Comparison of ENCODE assay signal across 21 mouse cellular contexts in genomic region chr2:144769118-144769496, GRCm38 (mm10). TPM values are rescaled to one million over a fixed set of nuclear protein-coding genes. Genes with fewer than 3 reads are reported as not detected.
DNase-seq lines count a peak whose midpoint lies in the region; ATAC-seq lines count a peak whose summit lies in the region.
"Had no signal": no experiment of that assay in that cellular context is flagged by ENCODE, and none has a peak within 500 bp of the region (broad histone marks: within the 10 kb centered on the region; RNA-seq: fewer than 3 reads in every experiment).

No protein-coding gene starts in this region.

- H3K9me3 ChIP-seq in heart, embryonic 13.5 days = peaks cover 7% of the 10 kb centered on the region; the same call in 1 of the 2 replicates
- peaks cover 10% of the 10 kb centered on the region for H3K9me3 ChIP-seq in kidney, embryonic 16.5 days (ENCODE audit: low read length)
- H3K9me3 ChIP-seq in midbrain, embryonic 13.5 days = peaks cover 7% of the 10 kb centered on the region; the same call in 1 of the 2 replicates

- no peak overlapping the region for H3K4me2 ChIP-seq in heart, embryonic 13.5 days
- no peak overlapping the region for H3K4me2 ChIP-seq in kidney, embryonic 16.5 days (replicated peaks; ENCODE audit: low read depth, low read length)
- no peak overlapping the region for H3K4me2 ChIP-seq in midbrain, embryonic 13.5 days (replicated peaks)
- H3K4me2 ChIP-seq: liver, embryonic 11.5 days had no signal

- no peak overlapping the region for H3K9ac ChIP-seq in heart, embryonic 13.5 days
- no peak overlapping the region for H3K9ac ChIP-seq in kidney, embryonic 16.5 days (replicated peaks; ENCODE audit: low read length)
- no peak overlapping the region for H3K9ac ChIP-seq in midbrain, embryonic 13.5 days (replicated peaks)

- no peak for ATAC-seq in heart, embryonic 13.5 days (ENCODE audit: extremely low read depth, insufficient number of reproducible peaks, low FRiP score, low TSS enrichment)
- peak; percentile 43; the same call in 1 of the 2 replicates for ATAC-seq in kidney, embryonic 16.5 days (ENCODE audit: low FRiP score, low TSS enrichment)
- ATAC-seq in midbrain, embryonic 13.5 days = peak; percentile 19
- no peak for ATAC-seq in frontal cortex, adult (ENCODE audit: low TSS enrichment)

- no peak overlapping the region for H3K4me3 ChIP-seq in heart, embryonic 13.5 days
- no peak overlapping the region for H3K4me3 ChIP-seq in kidney, embryonic 16.5 days (ENCODE audit: low read length)
- no peak overlapping the region for H3K4me3 ChIP-seq in midbrain, embryonic 13.5 days (replicated peaks)
- H3K4me3 ChIP-seq: erythroblast, embryonic 14.5 days had no signal

- no peaks in the 10 kb centered on the region for H3K27me3 ChIP-seq in heart, embryonic 13.5 days (replicated peaks)
- H3K27me3 ChIP-seq in kidney, embryonic 16.5 days (ENCODE audit: insufficient read depth, low read length) = no peaks in the 10 kb centered on the region
- H3K27me3 ChIP-seq in midbrain, embryonic 13.5 days = no peaks in the 10 kb centered on the region

- 40% methylated on average over 2 of the region's 2 CpGs for WGBS in heart, embryonic 13.5 days
- WGBS in kidney, embryonic 16.5 days = 70% methylated on average over 2 of the region's 2 CpGs
- 70% methylated on average over 2 of the region's 2 CpGs for WGBS in midbrain, embryonic 13.5 days

- no peaks in the 10 kb centered on the region; the same call in 1 of the 2 replicates for H3K36me3 ChIP-seq in heart, embryonic 13.5 days
- 0 out of 2 replicates have a peak, but pooled peaks cover 4% of the 10 kb centered on the region for H3K36me3 ChIP-seq in kidney, embryonic 16.5 days (ENCODE audit: insufficient read depth, low read length)
- no peaks in the 10 kb centered on the region for H3K36me3 ChIP-seq in midbrain, embryonic 13.5 days

- peaks cover 16% of the 10 kb centered on the region for H3K4me1 ChIP-seq in heart, embryonic 13.5 days
- H3K4me1 ChIP-seq in kidney, embryonic 16.5 days (ENCODE audit: insufficient read depth, low read length) = 0 out of 2 replicates have a peak, but pooled peaks cover 3% of the 10 kb centered on the region
- peaks cover 8% of the 10 kb centered on the region for H3K4me1 ChIP-seq in midbrain, embryonic 13.5 days (replicated peaks)

- H3K27ac ChIP-seq in heart, embryonic 13.5 days (replicated peaks) = peak overlapping the region; percentile 29
- no peak overlapping the region for H3K27ac ChIP-seq in kidney, embryonic 16.5 days (ENCODE audit: low read length)
- peak overlapping the region; percentile 45; the same call in 1 of the 2 replicates for H3K27ac ChIP-seq in midbrain, embryonic 13.5 days
- H3K27ac ChIP-seq: macrophage had no signal

- no peak for DNase-seq in heart, postnatal 14 days
- DNase-seq in kidney, postnatal 4 days = no peak
- DNase-seq in adipocyte (ENCODE audit: low spot score) = peak; percentile 18
- DNase-seq in cerebellum, postnatal 36 days = no peak
- DNase-seq: adrenal gland, adult 2 months; cerebellum, adult 8-10 months; gastrocnemius, postnatal 25 days; left cerebral cortex, postnatal 4 days; thymus, postnatal 25 days had no signal

- intact Hi-C loops in heart, postnatal 14 days (cut with DNase I) = no loop called here

RNA-seq across cellular contexts. Expression of gene Scp2d1, which starts 54.3 kb away (rescaled TPM):
- polyA plus RNA-seq in heart, embryonic 13.5 days (2015; fragmentation: Nextera tagmentation; extraction: Ambion mirVana) = not detected in 2 replicates
- total RNA-seq in heart, postnatal 14 days (2021) = not detected
- not detected in 2 replicates for polyA plus RNA-seq in kidney, embryonic 16.5 days (2015; fragmentation: Nextera tagmentation; extraction: Ambion mirVana)
- polyA plus RNA-seq in midbrain, embryonic 13.5 days (2015; fragmentation: Nextera tagmentation; extraction: Ambion mirVana) = not detected in 2 replicates
- total RNA-seq: adrenal gland, adult 2 months; gastrocnemius, postnatal 25 days; heart, postnatal 10 days; layer of hippocampus, postnatal 25 days; left cerebral cortex, postnatal 4 days had no signal
- polyA plus RNA-seq: adrenal gland, adult 2 months; C2C12; erythroblast, embryonic 14.5 days; large intestine, adult 2 months; liver, embryonic 11.5 days; macrophage; neural tube, embryonic 14.5 days had no signal

Comparison
In these comparisons a context has a peak if more than half of its experiments do, and no peak if none do; other contexts are left out.
1. ATAC-seq: peak in kidney, embryonic 16.5 days (single experiment) and midbrain, embryonic 13.5 days (single experiment); none in heart, embryonic 13.5 days (single experiment) and frontal cortex, adult (single experiment).